Mouse (Mus musculus) ES-Bruce4 (cell line): ENCODE data around the gene Rph3al. TPM values are rescaled to one million over a fixed set of nuclear protein-coding genes. Genes with fewer than 3 reads are reported as not detected.

Source experiments
- H3K27ac ChIP-seq: 2 replicates; pipeline ENCODE4 v1.5.1; 2012; ENCODE audit warnings: low read length, inconsistent platforms; ENCODE audit not compliant: insufficient read depth
- H3K27me3 ChIP-seq: 2 replicates; pipeline ENCODE4 v1.6.1; 2012; ENCODE audit warnings: mild to moderate bottlenecking, low read length, inconsistent platforms; ENCODE audit not compliant: control insufficient read depth, poor library complexity, insufficient read depth, severe bottlenecking
- H3K36me3 ChIP-seq: 2 replicates; pipeline ENCODE4 v1.6.1; 2012; ENCODE audit warnings: inconsistent platforms, mild to moderate bottlenecking, low read length, moderate library complexity; ENCODE audit not compliant: control insufficient read depth, poor library complexity, insufficient read depth, severe bottlenecking
- H3K4me1 ChIP-seq: one replicate; pipeline ENCODE4 v1.8.1; 2011; ENCODE audit warnings: low read length; ENCODE audit not compliant: control insufficient read depth, insufficient read depth
- H3K4me3 ChIP-seq: 2 replicates; pipeline ENCODE4 v1.5.1; 2011; ENCODE audit warnings: low read depth, mild to moderate bottlenecking, low read length
- H3K9ac ChIP-seq: 2 replicates; pipeline ENCODE4 v1.6.1; 2012; ENCODE audit warnings: low read depth, mild to moderate bottlenecking, inconsistent platforms; ENCODE audit not compliant: poor library complexity, severe bottlenecking
- H3K9me3 ChIP-seq: replicated peaks from 2 replicates; pipeline ENCODE4 v1.6.1; 2012; ENCODE audit warnings: mild to moderate bottlenecking, low read length, inconsistent platforms; ENCODE audit not compliant: control insufficient read depth, poor library complexity, insufficient read depth, severe bottlenecking
- CTCF ChIP-seq: IDR thresholded peaks from one replicate; pipeline ENCODE4 v1.8.1; 2011; ENCODE audit warnings: low read depth, low read length
- EP300 ChIP-seq: IDR thresholded peaks from 2 replicates; pipeline ENCODE4 v1.6.1; 2011; ENCODE audit warnings: low read depth, low read length; ENCODE audit not compliant: insufficient read depth
- POLR2A ChIP-seq: IDR thresholded peaks from one replicate; pipeline ENCODE4 v1.8.1; 2011; ENCODE audit warnings: low read length; ENCODE audit not compliant: insufficient read depth
- polyA plus RNA-seq: library from polyadenylated mRNA; stranded (reverse); fragments of >200 nt; gene quantifications from 2 replicates; pipeline ENCODE4 v1.2.4, GENCODE M21; 2011; ENCODE audit warnings: low read depth; ENCODE audit not compliant: missing spikeins, insufficient read depth, insufficient read length

Rph3al gene
- polyA plus RNA-seq, 1 experiment, result 3.7 TPM

GRCm38 (mm10) chr11:75898532-75898931, 39.7 kb downstream of the Rph3al start:
- Histone ChIP-seq H3K27ac (no peak overlapping the region), H3K4me3 (no peak overlapping the region), H3K9me3 (no peaks in the 10 kb centered on the region), H3K4me1 (no peaks in the 10 kb centered on the region), H3K36me3 (no peaks in the 10 kb centered on the region), H3K27me3 (no peaks in the 10 kb centered on the region), H3K9ac (no peak overlapping the region)
- TF ChIP-seq POLR2A (no peak), CTCF (no peak), EP300 (no peak)

- no peaks in the 10 kb centered on the region for H3K9me3 ChIP-seq
- no peak overlapping the region for H3K4me3 ChIP-seq
- no peaks in the 10 kb centered on the region for H3K4me1 ChIP-seq
- no peak overlapping the region for H3K9ac ChIP-seq
- H3K27me3 ChIP-seq, result no peaks in the 10 kb centered on the region
- TF ChIP-seq POLR2A (no peak), EP300 (no peak), CTCF (no peak)
- no peaks in the 10 kb centered on the region for H3K36me3 ChIP-seq
- H3K27ac ChIP-seq, result no peak overlapping the region
Measured at GRCm38 (mm10) chr11:75894791-75895420, 43.3 kb downstream of the Rph3al start.

GRCm38 (mm10) chr11:75893956-75894355, 44.3 kb downstream of the Rph3al start:
- Histone ChIP-seq H3K9ac (no peak overlapping the region), H3K36me3 (no peaks in the 10 kb centered on the region), H3K4me1 (no peaks in the 10 kb centered on the region), H3K9me3 (no peaks in the 10 kb centered on the region), H3K27ac (no peak overlapping the region), H3K4me3 (no peak overlapping the region), H3K27me3 (no peaks in the 10 kb centered on the region)
- no peak for TF ChIP-seq CTCF
- TF ChIP-seq POLR2A, result no peak
- no peak for TF ChIP-seq EP300

- no peak overlapping the region for H3K27ac ChIP-seq
- H3K36me3 ChIP-seq, result no peaks in the 10 kb centered on the region
- H3K9me3 ChIP-seq, result no peaks in the 10 kb centered on the region
- TF ChIP-seq EP300 (no peak), CTCF (no peak), POLR2A (no peak)
- no peaks in the 10 kb centered on the region for H3K27me3 ChIP-seq
- H3K9ac ChIP-seq, result no peak overlapping the region
- H3K4me1 ChIP-seq, result no peaks in the 10 kb centered on the region
- no peak overlapping the region for H3K4me3 ChIP-seq
Measured at GRCm38 (mm10) chr11:75887349-75887748, 50.9 kb downstream of the Rph3al start.

GRCm38 (mm10) chr11:75881234-75881633, 57.0 kb downstream of the Rph3al start:
- H3K9me3 ChIP-seq, result no peaks in the 10 kb centered on the region
- TF ChIP-seq POLR2A (no peak), EP300 (no peak), CTCF (no peak)
- no peak overlapping the region for H3K27ac ChIP-seq

GRCm38 (mm10) chr11:75880064-75880463, 58.2 kb downstream of the Rph3al start:
- Histone ChIP-seq H3K4me3 (no peak overlapping the region), H3K27me3 (no peaks in the 10 kb centered on the region), H3K27ac (no peak overlapping the region), H3K9me3 (no peaks in the 10 kb centered on the region), H3K4me1 (no peaks in the 10 kb centered on the region), H3K9ac (no peak overlapping the region), H3K36me3 (no peaks in the 10 kb centered on the region)
- TF ChIP-seq POLR2A (no peak), EP300 (no peak)

More at GRCm38 (mm10) chr11:75881234-75881633, 57.0 kb downstream of the Rph3al start:
- Histone ChIP-seq H3K4me3 (no peak overlapping the region), H3K27me3 (no peaks in the 10 kb centered on the region), H3K36me3 (no peaks in the 10 kb centered on the region), H3K4me1 (no peaks in the 10 kb centered on the region), H3K9ac (no peak overlapping the region)
